Mouse (Mus musculus) limb, embryonic 14.5 days (tissue): Measurements from ENCODE around the gene Ripor2. TPM values are rescaled to one million over a fixed set of nuclear protein-coding genes. Genes with fewer than 3 reads are reported as not detected.
A peak's percentile ranks its signal among the peaks of the same experiment; 100 is the strongest.

Experiments used
- ATAC-seq: fragments of 200-750 bp; cut with Nextera tagmentation; 2 replicates; pipeline ENCODE4 v1.8.0; 2017; ENCODE audit warnings: low read depth, moderate number of reproducible peaks, moderate TSS enrichment; ENCODE audit not compliant: low FRiP score
- DNase-seq: peaks from one replicate; pipeline ENCODE4 v3.0.0-alpha.2; 2015; ENCODE audit warnings: low spot score
- H3K27ac ChIP-seq: fragments of 300-500 bp; sonication (generic); replicated peaks from 2 replicates; pipeline ENCODE4 v1.5.1; 2014; ENCODE audit warnings: low read depth, mild to moderate bottlenecking, low read length, moderate library complexity, mixed read lengths
- H3K27me3 ChIP-seq: fragments of 300-500 bp; sonication (generic); 2 replicates; pipeline ENCODE4 v1.6.1; 2014; ENCODE audit warnings: low read length, mixed read lengths; ENCODE audit not compliant: control insufficient read depth, insufficient read depth
- H3K36me3 ChIP-seq: fragments of 300-500 bp; sonication (generic); 2 replicates; pipeline ENCODE4 v1.6.1; 2014; ENCODE audit warnings: mild to moderate bottlenecking, low read length, moderate library complexity, mixed read lengths; ENCODE audit not compliant: control insufficient read depth, insufficient read depth
- H3K4me1 ChIP-seq: fragments of 300-500 bp; sonication (generic); 2 replicates; pipeline ENCODE4 v1.6.1; 2014; ENCODE audit warnings: antibody characterized with exemption, low read length, mixed read lengths; ENCODE audit not compliant: control insufficient read depth, insufficient read depth
- H3K4me2 ChIP-seq: fragments of 300-500 bp; sonication (generic); replicated peaks from 2 replicates; pipeline ENCODE4 v1.6.1; 2014; ENCODE audit warnings: low read depth, mild to moderate bottlenecking, low read length, moderate library complexity; ENCODE audit not compliant: severe bottlenecking
- H3K4me3 ChIP-seq: fragments of 300-500 bp; sonication (generic); replicated peaks from 2 replicates; pipeline ENCODE4 v1.5.1; 2014; ENCODE audit warnings: low read length
- H3K9ac ChIP-seq: fragments of 300-500 bp; sonication (generic); 2 replicates; pipeline ENCODE4 v1.6.1; 2014; ENCODE audit warnings: mild to moderate bottlenecking, low read depth, low read length, moderate library complexity; ENCODE audit not compliant: severe bottlenecking
- H3K9me3 ChIP-seq: fragments of 300-500 bp; sonication (generic); 2 replicates; pipeline ENCODE4 v1.6.1; 2016; ENCODE audit warnings: low read length; ENCODE audit not compliant: control insufficient read depth
- POLR2A ChIP-seq: fragments of 200-500 bp; IDR thresholded peaks from 2 replicates; pipeline ENCODE4 v1.8.0; 2012; ENCODE audit warnings: inconsistent platforms, mild to moderate bottlenecking, moderate library complexity, borderline replicate concordance; ENCODE audit not compliant: insufficient read depth, insufficient read length; ENCODE audit errors: extremely low read depth
- WGBS: fragments of 180-500 bp; shearing (Covaris S2); extraction: QIAGEN DNeasy Blood & Tissue Kit; methylation state at CpG from one replicate; pipeline ENCODE4 v1.1.7; 2014; 5-methylcytosine and 5-hydroxymethylcytosine counted together
- polyA plus RNA-seq, 2 experiments: library from polyadenylated mRNA; depleted of rRNA in 1 of 2; stranded (reverse) in 1 of 2; unstranded in 1 of 2; fragments of >200 nt; fragmentation: Nextera tagmentation in 1 of 2; extraction: Ambion mirVana in 1 of 2; gene quantifications; 2 replicates each; pipeline versions ENCODE4 v1.2.1 to v1.2.3; 2012 to 2014

Ripor2 gene
- polyA plus RNA-seq, 2 experiments, result 5.1 TPM

DNA sequence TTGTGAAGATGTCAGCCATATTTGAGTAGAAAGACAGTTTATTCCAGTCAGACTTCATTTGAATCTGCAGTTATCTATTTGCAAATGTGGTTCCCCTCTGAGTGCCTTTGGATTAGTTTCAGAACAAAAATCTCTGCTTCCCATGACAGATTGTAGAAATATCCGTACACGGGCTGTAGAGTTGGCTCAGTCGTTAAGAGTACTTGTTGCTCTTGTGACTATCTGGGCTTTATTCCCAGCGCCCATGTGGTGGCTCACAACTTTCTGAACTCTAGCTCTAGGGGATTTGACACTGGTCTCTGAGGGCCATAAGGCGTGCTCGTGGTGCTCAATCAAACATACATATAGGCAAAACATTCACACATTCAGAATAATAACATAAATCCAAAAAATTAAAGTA, 10.1 kb upstream of the Ripor2 start:
- H3K4me3 ChIP-seq, result no peak overlapping the region
- ATAC-seq (no peak), DNase-seq (no peak)
- H3K27ac ChIP-seq, result no peak overlapping the region
- H3K4me1 ChIP-seq, result peaks cover 9% of the 10 kb centered on the region
- no peak overlapping the region for H3K4me2 ChIP-seq
- no peak overlapping the region for H3K9ac ChIP-seq
- H3K9me3 ChIP-seq, result no peaks in the 10 kb centered on the region
- no peak for TF ChIP-seq POLR2A
- 86% methylated on average over 6 of the region's 6 CpGs for WGBS
- no peaks in the 10 kb centered on the region for H3K27me3 ChIP-seq
- H3K36me3 ChIP-seq, result no peaks in the 10 kb centered on the region

DNA sequence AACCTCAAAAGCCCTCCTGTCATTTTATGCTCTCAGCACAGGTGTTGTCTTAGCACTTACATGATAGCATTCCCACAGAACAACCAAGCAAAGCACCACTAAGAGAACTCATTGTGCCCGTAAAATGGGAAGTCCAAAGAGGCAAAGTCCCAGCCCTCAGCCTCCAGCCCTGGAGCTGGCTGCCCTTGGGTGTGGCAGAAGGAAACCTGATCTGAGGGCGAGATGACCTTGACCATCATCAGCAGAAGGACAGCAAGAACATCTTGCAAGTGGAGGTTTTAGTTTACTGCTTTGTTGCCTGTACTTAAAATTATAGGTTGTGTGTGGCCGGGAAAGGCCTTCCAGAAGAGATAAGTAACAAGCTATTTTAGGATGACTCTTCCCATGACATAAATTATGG, 6.9 kb upstream of the Ripor2 start:
- H3K36me3 ChIP-seq, result no peaks in the 10 kb centered on the region
- no peak overlapping the region for H3K27ac ChIP-seq
- ATAC-seq (no peak), DNase-seq (no peak)
- no peak overlapping the region for H3K4me2 ChIP-seq
- TF ChIP-seq POLR2A, result no peak
- H3K4me3 ChIP-seq, result no peak overlapping the region
- H3K9me3 ChIP-seq, result no peaks in the 10 kb centered on the region
- H3K4me1 ChIP-seq, result peaks cover 9% of the 10 kb centered on the region
- no peaks in the 10 kb centered on the region for H3K27me3 ChIP-seq
- 78% methylated on average over 3 of the region's 3 CpGs for WGBS
- no peak overlapping the region for H3K9ac ChIP-seq

DNA sequence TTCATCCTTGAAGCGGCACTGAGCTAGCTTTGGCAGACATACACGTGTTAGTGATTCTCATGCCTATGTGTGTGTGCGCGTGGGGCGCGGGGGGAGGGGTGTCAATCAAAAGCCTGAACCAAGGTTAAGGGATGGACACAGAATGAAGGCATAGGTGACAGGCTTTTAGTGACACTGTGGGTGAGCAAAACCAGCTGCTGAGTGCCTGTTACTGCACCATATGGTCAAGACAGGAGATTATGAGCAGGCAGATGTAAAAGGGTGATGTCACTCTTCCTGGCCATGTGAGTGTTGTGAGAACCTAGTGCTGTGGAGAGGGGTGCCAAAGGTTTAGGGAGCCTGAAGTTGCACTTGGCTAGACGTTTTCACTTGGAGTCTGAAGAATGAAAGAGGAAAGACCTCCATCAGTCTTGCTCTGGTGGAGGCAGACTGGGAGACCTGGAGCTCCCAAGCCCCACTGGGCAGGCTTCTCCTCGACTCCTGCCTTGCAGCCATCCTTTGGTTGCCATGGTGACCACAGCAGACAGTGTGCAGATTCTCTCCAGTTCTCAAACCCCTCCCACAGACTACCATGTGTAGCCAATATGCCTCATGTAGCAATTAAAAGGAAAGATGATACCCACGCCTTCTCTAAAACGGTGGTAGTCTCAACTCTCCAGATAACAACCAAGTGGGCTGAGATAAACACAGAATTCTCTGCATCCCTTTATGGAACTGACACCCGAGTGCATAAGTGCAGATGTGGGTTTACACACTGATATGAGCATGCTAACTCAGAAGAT, 5.5 kb upstream of the Ripor2 start:
- Histone ChIP-seq H3K4me3 (no peak overlapping the region), H3K4me2 (no peak overlapping the region), H3K9ac (no peak overlapping the region), H3K36me3 (no peaks in the 10 kb centered on the region), H3K9me3 (no peaks in the 10 kb centered on the region), H3K27me3 (no peaks in the 10 kb centered on the region), H3K4me1 (peaks cover 9% of the 10 kb centered on the region), H3K27ac (no peak overlapping the region)
- ATAC-seq, result peak; percentile 74
- TF ChIP-seq POLR2A, result no peak
- WGBS, result 42% methylated on average over 11 of the region's 11 CpGs
- DNase-seq, result peak; percentile 27

DNA sequence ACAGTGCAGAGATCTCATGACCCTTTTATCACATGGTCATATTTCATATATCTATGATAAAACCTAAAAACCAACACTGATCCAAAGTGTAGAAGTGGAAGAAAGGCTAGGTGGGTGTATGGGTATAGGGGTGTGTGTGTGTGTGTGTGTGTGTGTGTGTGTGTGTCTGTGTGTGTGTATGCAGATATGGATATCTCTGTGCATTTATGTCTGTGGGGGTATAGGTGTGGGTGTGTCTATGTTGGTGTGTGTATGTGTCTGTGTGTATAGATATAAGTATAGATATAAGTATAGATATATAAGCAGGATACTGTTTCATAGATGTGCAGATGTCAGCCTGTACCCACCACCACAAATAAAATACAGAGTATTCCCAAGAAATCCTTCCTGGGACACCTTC, 3.7 kb upstream of the Ripor2 start:
- Histone ChIP-seq H3K4me1 (peaks cover 9% of the 10 kb centered on the region), H3K27ac (no peak overlapping the region), H3K9me3 (no peaks in the 10 kb centered on the region), H3K36me3 (no peaks in the 10 kb centered on the region), H3K9ac (no peak overlapping the region), H3K4me2 (no peak overlapping the region), H3K4me3 (no peak overlapping the region), H3K27me3 (no peaks in the 10 kb centered on the region)
- no peak for ATAC-seq
- no peak for TF ChIP-seq POLR2A
- DNase-seq, result no peak

DNA sequence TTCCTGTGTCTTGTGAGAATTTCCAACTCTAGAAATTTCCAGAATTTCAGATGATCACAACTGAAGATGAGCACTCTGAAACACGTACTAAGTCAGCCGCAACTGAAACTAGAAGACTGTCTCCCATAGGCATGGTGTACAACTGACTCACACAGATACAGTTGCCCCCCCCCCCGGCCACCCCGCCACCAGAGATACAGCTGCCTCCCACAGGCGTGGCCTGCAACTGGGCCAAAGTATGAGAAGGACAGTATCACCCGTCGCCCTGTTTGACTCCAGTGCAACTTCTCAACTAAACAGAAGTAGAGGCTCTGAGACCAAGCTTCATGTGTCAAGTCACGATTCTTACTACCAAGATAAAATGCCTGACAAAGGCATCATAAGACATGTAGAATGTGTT, 1.2 kb upstream of the Ripor2 start:
- Histone ChIP-seq H3K9me3 (no peaks in the 10 kb centered on the region), H3K4me1 (peaks cover 9% of the 10 kb centered on the region), H3K27ac (no peak overlapping the region), H3K36me3 (no peaks in the 10 kb centered on the region), H3K4me2 (no peak overlapping the region), H3K27me3 (no peaks in the 10 kb centered on the region), H3K4me3 (no peak overlapping the region), H3K9ac (no peak overlapping the region)
- ATAC-seq (no peak), DNase-seq (no peak)
- WGBS, result 85% methylated on average over 8 of the region's 8 CpGs
- TF ChIP-seq POLR2A, result no peak
